Mouse (Mus musculus): ENCODE measurements around the gene Nolc1. TPM values are rescaled to one million over a fixed set of nuclear protein-coding genes. Genes with fewer than 3 reads are reported as not detected.

Nolc1 gene
- polyA plus RNA-seq, 1 experiment from 2014 or later = 56.3 TPM

GRCm38 (mm10) chr19:46041933-46042475, 33.7 kb upstream of the Nolc1 start:
- no peaks in the 10 kb centered on the region for H3K36me3 ChIP-seq (ENCODE audit: control insufficient read depth, insufficient read depth, low read length)
- peak overlapping the region; percentile 88 for H3K4me2 ChIP-seq (ENCODE audit: low read length)
- H3K9me3 ChIP-seq (ENCODE audit: control insufficient read depth, low read length) = no peaks in the 10 kb centered on the region
- peak overlapping the region; percentile 70 for H3K9ac ChIP-seq (ENCODE audit: low read depth, low read length)
- peaks cover 70% of the 10 kb centered on the region for H3K4me1 ChIP-seq (ENCODE audit: control insufficient read depth, insufficient read depth, low read depth, low read length)
- 0% methylated on average over 11 of the region's 14 CpGs for WGBS
- H3K4me3 ChIP-seq (ENCODE audit: low read length) = peak overlapping the region; percentile 41
- no peaks in the 10 kb centered on the region for H3K27me3 ChIP-seq (replicated peaks; ENCODE audit: control insufficient read depth, insufficient read depth, low read length)
- H3K27ac ChIP-seq (ENCODE audit: low read depth, low read length) = peak overlapping the region; percentile 85
- 0 out of 2 replicates have a peak, but pooled peaks have one; percentile 12 for ATAC-seq

- Histone ChIP-seq H3K4me2 (ENCODE audit: low read length) (peak overlapping the region; percentile 88), H3K27ac (ENCODE audit: low read depth, low read length) (peak overlapping the region; percentile 85), H3K36me3 (ENCODE audit: control insufficient read depth, insufficient read depth, low read length) (no peaks in the 10 kb centered on the region), H3K4me3 (ENCODE audit: low read length) (peak overlapping the region; percentile 41), H3K9ac (ENCODE audit: low read depth, low read length) (peak overlapping the region; percentile 70), H3K27me3 (replicated peaks; ENCODE audit: control insufficient read depth, insufficient read depth, low read length) (no peaks in the 10 kb centered on the region), H3K4me1 (ENCODE audit: control insufficient read depth, insufficient read depth, low read depth, low read length) (peaks cover 65% of the 10 kb centered on the region), H3K9me3 (ENCODE audit: control insufficient read depth, low read length) (no peaks in the 10 kb centered on the region)
- WGBS = 2% methylated on average over 6 of the region's 6 CpGs
- no peak for ATAC-seq
Measured at GRCm38 (mm10) chr19:46042476-46043011, 33.1 kb upstream of the Nolc1 start.

GRCm38 (mm10) chr19:46043380-46043779, 32.3 kb upstream of the Nolc1 start:
- H3K4me3 ChIP-seq (ENCODE audit: low read length) = peak overlapping the region; percentile 97
- no peaks in the 10 kb centered on the region for H3K9me3 ChIP-seq (ENCODE audit: control insufficient read depth, low read length)
- no peaks in the 10 kb centered on the region for H3K36me3 ChIP-seq (ENCODE audit: control insufficient read depth, insufficient read depth, low read length)
- no peak for ATAC-seq
- 48% methylated on average over 7 of the region's 7 CpGs for WGBS
- no peaks in the 10 kb centered on the region for H3K27me3 ChIP-seq (replicated peaks; ENCODE audit: control insufficient read depth, insufficient read depth, low read length)
- H3K4me1 ChIP-seq (ENCODE audit: control insufficient read depth, insufficient read depth, low read depth, low read length) = peaks cover 56% of the 10 kb centered on the region
- H3K27ac ChIP-seq (ENCODE audit: low read depth, low read length) = peak overlapping the region; percentile 85
- peak overlapping the region; percentile 88 for H3K4me2 ChIP-seq (ENCODE audit: low read length)
- peak overlapping the region; percentile 99; the same call in 1 of the 2 replicates for H3K9ac ChIP-seq (ENCODE audit: low read depth, low read length)

- no peak for ATAC-seq
- Histone ChIP-seq H3K36me3 (ENCODE audit: control insufficient read depth, insufficient read depth, low read length) (no peaks in the 10 kb centered on the region), H3K9me3 (ENCODE audit: control insufficient read depth, low read length) (no peaks in the 10 kb centered on the region), H3K4me2 (ENCODE audit: low read length) (peak within 1 kb of the TSS; percentile 88), H3K4me3 (ENCODE audit: low read length) (peak within 1 kb of the TSS; percentile 97), H3K9ac (ENCODE audit: low read depth, low read length) (peak within 1 kb of the TSS; percentile 99), H3K27me3 (replicated peaks; ENCODE audit: control insufficient read depth, insufficient read depth, low read length) (no peaks in the 10 kb centered on the region), H3K4me1 (ENCODE audit: control insufficient read depth, insufficient read depth, low read depth, low read length) (peaks cover 54% of the 10 kb centered on the region), H3K27ac (ENCODE audit: low read depth, low read length) (peak within 1 kb of the TSS; percentile 91)
- 0% methylated on average over 22 of the region's 34 CpGs for WGBS
Measured at GRCm38 (mm10) chr19:46044271-46044992, 31.2 kb upstream of the Nolc1 start, which contains the start of gene Pprc1. Gene Pprc1, plus strand, starts transcription at chr19:46044886.

- H3K9me3 ChIP-seq (ENCODE audit: control insufficient read depth, low read length) = no peaks in the 10 kb centered on the region
- H3K27ac ChIP-seq (ENCODE audit: low read depth, low read length) = peak within 1 kb of the TSS; percentile 91
- H3K36me3 ChIP-seq (ENCODE audit: control insufficient read depth, insufficient read depth, low read length) = no peaks in the 10 kb centered on the region
- under 1% methylated on average over 68 of the region's 84 CpGs for WGBS
- H3K27me3 ChIP-seq (replicated peaks; ENCODE audit: control insufficient read depth, insufficient read depth, low read length) = no peaks in the 10 kb centered on the region
- H3K4me2 ChIP-seq (ENCODE audit: low read length) = peak within 1 kb of the TSS; percentile 88
- peak within 1 kb of the TSS; percentile 99 for H3K9ac ChIP-seq (ENCODE audit: low read depth, low read length)
- H3K4me3 ChIP-seq (ENCODE audit: low read length) = peak within 1 kb of the TSS; percentile 97
- ATAC-seq = peak; percentile 81
- H3K4me1 ChIP-seq (ENCODE audit: control insufficient read depth, insufficient read depth, low read depth, low read length) = peaks cover 51% of the 10 kb centered on the region
Measured at GRCm38 (mm10) chr19:46044993-46045695, 30.5 kb upstream of the Nolc1 start, which contains the start of gene Ldb1. Gene Ldb1, minus strand, starts transcription at chr19:46045214.

GRCm38 (mm10) chr19:46045696-46046311, 29.9 kb upstream of the Nolc1 start:
- Histone ChIP-seq H3K27me3 (replicated peaks; ENCODE audit: control insufficient read depth, insufficient read depth, low read length) (no peaks in the 10 kb centered on the region), H3K4me2 (ENCODE audit: low read length) (peak overlapping the region; percentile 88), H3K27ac (ENCODE audit: low read depth, low read length) (peak overlapping the region; percentile 91), H3K36me3 (ENCODE audit: control insufficient read depth, insufficient read depth, low read length) (no peaks in the 10 kb centered on the region), H3K9me3 (ENCODE audit: control insufficient read depth, low read length) (no peaks in the 10 kb centered on the region), H3K4me1 (ENCODE audit: control insufficient read depth, insufficient read depth, low read depth, low read length) (peaks cover 44% of the 10 kb centered on the region), H3K9ac (ENCODE audit: low read depth, low read length) (peak overlapping the region; percentile 99), H3K4me3 (ENCODE audit: low read length) (peak overlapping the region; percentile 97)
- ATAC-seq = peak; percentile 53
- 0% methylated on average over 7 of the region's 7 CpGs for WGBS

GRCm38 (mm10) chr19:46046621-46047025, 29.0 kb upstream of the Nolc1 start:
- 2% methylated on average over 10 of the region's 10 CpGs for WGBS
- Histone ChIP-seq H3K4me3 (ENCODE audit: low read length) (no peak overlapping the region), H3K4me1 (ENCODE audit: control insufficient read depth, insufficient read depth, low read depth, low read length) (peaks cover 36% of the 10 kb centered on the region), H3K36me3 (ENCODE audit: control insufficient read depth, insufficient read depth, low read length) (no peaks in the 10 kb centered on the region), H3K27ac (ENCODE audit: low read depth, low read length) (peak overlapping the region; percentile 91), H3K4me2 (ENCODE audit: low read length) (peak overlapping the region; percentile 88), H3K9me3 (ENCODE audit: control insufficient read depth, low read length) (no peaks in the 10 kb centered on the region), H3K9ac (ENCODE audit: low read depth, low read length) (no peak overlapping the region; the same call in 1 of the 2 replicates), H3K27me3 (replicated peaks; ENCODE audit: control insufficient read depth, insufficient read depth, low read length) (no peaks in the 10 kb centered on the region)
- no peak for ATAC-seq

GRCm38 (mm10) chr19:46047426-46047825, 28.2 kb upstream of the Nolc1 start:
- H3K27me3 ChIP-seq (replicated peaks; ENCODE audit: control insufficient read depth, insufficient read depth, low read length) = no peaks in the 10 kb centered on the region
- peaks cover 28% of the 10 kb centered on the region for H3K4me1 ChIP-seq (ENCODE audit: control insufficient read depth, insufficient read depth, low read depth, low read length)
- no peaks in the 10 kb centered on the region for H3K36me3 ChIP-seq (ENCODE audit: control insufficient read depth, insufficient read depth, low read length)
- WGBS = 70% methylated on average over 2 of the region's 2 CpGs
- H3K4me2 ChIP-seq (ENCODE audit: low read length) = no peak overlapping the region
- ATAC-seq = no peak
- no peak overlapping the region for H3K27ac ChIP-seq (ENCODE audit: low read depth, low read length)
- no peak overlapping the region for H3K9ac ChIP-seq (ENCODE audit: low read depth, low read length)
- H3K4me3 ChIP-seq (ENCODE audit: low read length) = no peak overlapping the region
- no peaks in the 10 kb centered on the region for H3K9me3 ChIP-seq (ENCODE audit: control insufficient read depth, low read length)
